Mouse (Mus musculus) cortical plate, adult 2 months (tissue): Measurements from ENCODE around the gene Phf1.
"Not testable (repeated sequence)": the region's sequence is repeated elsewhere in the genome, so short reads cannot be mapped to it uniquely, and the experiment has no call there.

ENCODE experiments used
- CTCF ChIP-seq: fragments of 200-500 bp; IDR thresholded peaks from 2 replicates; pipeline ENCODE4 v1.5.1; 2011; ENCODE audit warnings: mild to moderate bottlenecking, control low read depth, low read length; ENCODE audit not compliant: insufficient read depth; ENCODE audit errors: extremely low read depth
- POLR2A ChIP-seq: fragments of 200-500 bp; IDR thresholded peaks from 2 replicates; pipeline ENCODE4 v1.6.1; 2011; ENCODE audit warnings: mild to moderate bottlenecking, low read length, control low read depth; ENCODE audit not compliant: insufficient read depth; ENCODE audit errors: extremely low read depth

GRCm38 (mm10) chr17:26931795-26932194 lies 1.1 kb upstream of the Phf1 start:
- TF ChIP-seq POLR2A, result not testable (repeated sequence)
- peak; percentile 52 for TF ChIP-seq CTCF
